Mouse (Mus musculus) lung, postnatal 0 days (tissue): ENCODE measurements around the gene Fam186a.

Experiments
- CTCF ChIP-seq: IDR thresholded peaks from 2 replicates; pipeline ENCODE4 v1.5.1; 2016; ENCODE audit warnings: antibody characterized with exemption, mild to moderate bottlenecking
- EP300 ChIP-seq: IDR thresholded peaks from 2 replicates; pipeline ENCODE4 v1.6.1; 2016; ENCODE audit warnings: antibody characterized with exemption, mild to moderate bottlenecking, control low read depth

- TF ChIP-seq CTCF (no peak), EP300 (no peak)
Measured at GRCm38 (mm10) chr15:99934501-99934900, 32.4 kb downstream of the Fam186a start.
